Mouse (Mus musculus) cerebellum, adult 2 months (tissue): ENCODE measurements around the gene Abi1.
"Not testable (repeated sequence)": the region's sequence is repeated elsewhere in the genome, so short reads cannot be mapped to it uniquely, and the experiment has no call there.

Experiments
- CTCF ChIP-seq: fragments of 200-500 bp; IDR thresholded peaks from 2 replicates; pipeline ENCODE4 v1.5.1; 2011; ENCODE audit warnings: low read depth, mild to moderate bottlenecking, control low read depth, low read length, moderate library complexity, borderline replicate concordance; ENCODE audit not compliant: insufficient read depth
- POLR2A ChIP-seq: fragments of 200-500 bp; IDR thresholded peaks from 2 replicates; pipeline ENCODE4 v1.6.1; 2011; ENCODE audit warnings: low read length, control low read depth, borderline replicate concordance; ENCODE audit not compliant: insufficient read depth

- not testable (repeated sequence) for TF ChIP-seq CTCF, POLR2A
Observed at GRCm38 (mm10) chr2:22925911-22926310, 114.1 kb downstream of the Abi1 start.
